In genomic region chrX:143884299-143884698, GRCm38 (mm10) we compare ENCODE assay signal across 13 mouse cellular contexts. TPM values are rescaled to one million over a fixed set of nuclear protein-coding genes. Genes with fewer than 3 reads are reported as not detected.
DNase-seq lines count a peak whose midpoint lies in the region; ATAC-seq and TF ChIP-seq lines count a peak whose summit lies in the region.
"Had no signal": no experiment of that assay in that cellular context is flagged by ENCODE, and none has a peak within 500 bp of the region (broad histone marks: within the 10 kb centered on the region; RNA-seq: fewer than 3 reads in every experiment).

No protein-coding gene starts in this region.

- H3K4me1 ChIP-seq in embryonic facial prominence, embryonic 15.5 days = no peaks in the 10 kb centered on the region
- H3K4me1 ChIP-seq in limb, embryonic 14.5 days (ENCODE audit: control insufficient read depth, insufficient read depth, low read length) = no peaks in the 10 kb centered on the region
- peaks cover 9% of the 10 kb centered on the region for H3K4me1 ChIP-seq in forebrain, embryonic 14.5 days (ENCODE audit: control insufficient read depth, insufficient read depth, low read length)
- H3K4me1 ChIP-seq: liver, embryonic 12.5 days had no signal

- no peak for ATAC-seq in cerebellum, adult (ENCODE audit: insufficient number of reproducible peaks, low FRiP score, low TSS enrichment)
- no peak for ATAC-seq in embryonic facial prominence, embryonic 15.5 days (ENCODE audit: insufficient number of reproducible peaks, low FRiP score, low TSS enrichment, low read depth)
- peak; percentile 64 for ATAC-seq in limb, embryonic 14.5 days (ENCODE audit: low FRiP score, low read depth)
- no peak; the same call in 1 of the 2 replicates for ATAC-seq in forebrain, embryonic 14.5 days
- ATAC-seq: intestine, postnatal 0 days; liver, embryonic 12.5 days had no signal

- 56% methylated on average over 6 of the region's 6 CpGs for WGBS in embryonic facial prominence, embryonic 15.5 days
- 60% methylated on average over 6 of the region's 6 CpGs for WGBS in limb, embryonic 14.5 days
- WGBS in forebrain, embryonic 14.5 days = 55% methylated on average over 6 of the region's 6 CpGs

- no peaks in the 10 kb centered on the region for H3K36me3 ChIP-seq in embryonic facial prominence, embryonic 15.5 days
- H3K36me3 ChIP-seq in limb, embryonic 14.5 days (ENCODE audit: control insufficient read depth, insufficient read depth, low read length) = no peaks in the 10 kb centered on the region
- H3K36me3 ChIP-seq in forebrain, embryonic 14.5 days (ENCODE audit: control insufficient read depth, insufficient read depth, low read length) = no peaks in the 10 kb centered on the region
- H3K36me3 ChIP-seq: liver, embryonic 12.5 days had no signal

- DNase-seq in cerebellum, adult 11 months = peak; percentile 9
- DNase-seq in left cerebral cortex, postnatal 4 days = peak; percentile 65
- no peak for DNase-seq in left cerebral cortex, adult 8-10 months (ENCODE audit: low spot score in 2 of 2)
- no peak for DNase-seq in limb, embryonic 14.5 days (ENCODE audit: low spot score)
- DNase-seq in thymus, postnatal 36 days = no peak
- DNase-seq in forebrain, embryonic 14.5 days (ENCODE audit: low spot score) = no peak
- DNase-seq: lung, postnatal 10 days had no signal

- H3K9ac ChIP-seq in embryonic facial prominence, embryonic 15.5 days = no peak overlapping the region
- no peak overlapping the region for H3K9ac ChIP-seq in limb, embryonic 14.5 days (ENCODE audit: low read depth, low read length, severe bottlenecking)
- H3K9ac ChIP-seq in forebrain, embryonic 14.5 days (ENCODE audit: low read length) = no peak overlapping the region
- H3K9ac ChIP-seq: liver, embryonic 12.5 days had no signal

- H3K4me2 ChIP-seq in embryonic facial prominence, embryonic 15.5 days (replicated peaks) = no peak overlapping the region
- H3K4me2 ChIP-seq in limb, embryonic 14.5 days (replicated peaks; ENCODE audit: low read depth, low read length, severe bottlenecking) = no peak overlapping the region; the same call in 1 of the 2 replicates
- H3K4me2 ChIP-seq in forebrain, embryonic 14.5 days (ENCODE audit: low read length) = no peak overlapping the region
- H3K4me2 ChIP-seq: liver, embryonic 12.5 days had no signal

- intact Hi-C loops in left cerebral cortex, postnatal 4 days (cut with DNase I) = no loop called here

- H3K4me3 ChIP-seq in embryonic facial prominence, embryonic 15.5 days (replicated peaks) = no peak overlapping the region
- H3K4me3 ChIP-seq in limb, embryonic 14.5 days (replicated peaks; ENCODE audit: low read length) = no peak overlapping the region
- H3K4me3 ChIP-seq in forebrain, embryonic 14.5 days (ENCODE audit: low read depth, low read length) = no peak overlapping the region
- H3K4me3 ChIP-seq: liver, embryonic 12.5 days had no signal

- no peaks in the 10 kb centered on the region for H3K9me3 ChIP-seq in embryonic facial prominence, embryonic 15.5 days (replicated peaks)
- no peaks in the 10 kb centered on the region for H3K9me3 ChIP-seq in limb, embryonic 14.5 days (ENCODE audit: control insufficient read depth, low read length)
- H3K9me3 ChIP-seq in forebrain, embryonic 14.5 days (replicated peaks; ENCODE audit: control insufficient read depth, low read length) = no peaks in the 10 kb centered on the region
- H3K9me3 ChIP-seq: liver, embryonic 12.5 days had no signal

- TF ChIP-seq POLR2A in limb, embryonic 14.5 days (IDR thresholded peaks at IDR 0.05; ENCODE audit: borderline replicate concordance, extremely low read depth, insufficient read depth, insufficient read length) = no peak

- H3K27ac ChIP-seq in embryonic facial prominence, embryonic 15.5 days (replicated peaks) = peak overlapping the region; percentile 44; the same call in 1 of the 2 replicates
- peak overlapping the region; percentile 55; the same call in 1 of the 2 replicates for H3K27ac ChIP-seq in limb, embryonic 14.5 days (replicated peaks; ENCODE audit: low read depth, low read length)
- H3K27ac ChIP-seq in forebrain, embryonic 14.5 days (ENCODE audit: low read depth, low read length) = no peak overlapping the region
- H3K27ac ChIP-seq: liver, embryonic 12.5 days; stomach, postnatal 0 days had no signal

- H3K27me3 ChIP-seq in embryonic facial prominence, embryonic 15.5 days = no peaks in the 10 kb centered on the region
- H3K27me3 ChIP-seq in limb, embryonic 14.5 days (ENCODE audit: control insufficient read depth, insufficient read depth, low read length) = no peaks in the 10 kb centered on the region
- H3K27me3 ChIP-seq in forebrain, embryonic 14.5 days (replicated peaks; ENCODE audit: control insufficient read depth, insufficient read depth, low read length) = no peaks in the 10 kb centered on the region
- H3K27me3 ChIP-seq: liver, embryonic 12.5 days had no signal

RNA-seq across cellular contexts. Expression of gene Dcx, which starts 48.8 kb away (rescaled TPM):
- 100 to 1,000 TPM; 675 to 739 TPM for total RNA-seq in left cerebral cortex, postnatal 4 days (2021)
- total RNA-seq in left cerebral cortex, adult 8-10 months (2022) = 10 to 100 TPM; 20.8 to 26.9 (median 24.4) TPM
- polyA plus RNA-seq in embryonic facial prominence, embryonic 15.5 days (2015; fragmentation: Nextera tagmentation; extraction: Ambion mirVana) = 12.2 and 14.3 TPM in 2 replicates
- 10.5 TPM in 2 replicates for polyA plus RNA-seq in limb, embryonic 14.5 days (2012; rRNA removed)
- polyA plus RNA-seq in limb, embryonic 14.5 days (2014; fragmentation: Nextera tagmentation; extraction: Ambion mirVana) = 12.2 and 13.0 TPM in 2 replicates
- 233 and 299 TPM in 2 replicates for polyA plus RNA-seq in forebrain, embryonic 14.5 days (2014; fragmentation: Nextera tagmentation; extraction: Ambion mirVana)
- total RNA-seq: heart, postnatal 25 days had no signal

RNA-seq across cellular contexts. Expression of gene Capn6, which starts 57.1 kb away (rescaled TPM):
- total RNA-seq in left cerebral cortex, postnatal 4 days (2021) = 1 to 10 TPM; 1.0 to 1.7 TPM
- total RNA-seq in left cerebral cortex, adult 8-10 months (2022) = 1 to 10 TPM; 1.2 to 2.1 (median 1.5) TPM
- 258 and 285 TPM in 2 replicates for polyA plus RNA-seq in embryonic facial prominence, embryonic 15.5 days (2015; fragmentation: Nextera tagmentation; extraction: Ambion mirVana)
- 475 and 478 TPM in 2 replicates for polyA plus RNA-seq in limb, embryonic 14.5 days (2012; rRNA removed)
- 404 and 425 TPM in 2 replicates for polyA plus RNA-seq in limb, embryonic 14.5 days (2014; fragmentation: Nextera tagmentation; extraction: Ambion mirVana)
- polyA plus RNA-seq in forebrain, embryonic 14.5 days (2014; fragmentation: Nextera tagmentation; extraction: Ambion mirVana) = 2.1 and 2.2 TPM in 2 replicates

Comparison
In these comparisons a context has a peak if more than half of its experiments do, and no peak if none do; other contexts are left out.
1. DNase-seq: peak in cerebellum, adult 11 months (single experiment) and left cerebral cortex, postnatal 4 days (single experiment); none in left cerebral cortex, adult 8-10 months (0 of 2), limb, embryonic 14.5 days (single experiment), thymus, postnatal 36 days (0 of 2) and forebrain, embryonic 14.5 days (single experiment).
2. RNA of gene Dcx, which starts 48.8 kb away (polyA plus RNA-seq): 233 to 299 TPM in forebrain, embryonic 14.5 days; 10.5 to 13.0 TPM in limb, embryonic 14.5 days and 12.2 to 14.3 TPM in embryonic facial prominence, embryonic 15.5 days; every median in the first group is over 10 times any median in the second.
3. RNA of gene Capn6, which starts 57.1 kb away (polyA plus RNA-seq): 404 to 478 TPM in limb, embryonic 14.5 days and 258 to 285 TPM in embryonic facial prominence, embryonic 15.5 days; 2.1 to 2.2 TPM in forebrain, embryonic 14.5 days; every median in the first group is over 10 times any median in the second.